Mouse (Mus musculus) urinary bladder, postnatal 25 days (tissue): Measurements from ENCODE around the gene Ascl4.

Experiments
- DNase-seq: peaks from one replicate; pipeline ENCODE4 v3.0.0; 2022; ENCODE audit warnings: low spot score

The Ascl4 gene

DNA sequence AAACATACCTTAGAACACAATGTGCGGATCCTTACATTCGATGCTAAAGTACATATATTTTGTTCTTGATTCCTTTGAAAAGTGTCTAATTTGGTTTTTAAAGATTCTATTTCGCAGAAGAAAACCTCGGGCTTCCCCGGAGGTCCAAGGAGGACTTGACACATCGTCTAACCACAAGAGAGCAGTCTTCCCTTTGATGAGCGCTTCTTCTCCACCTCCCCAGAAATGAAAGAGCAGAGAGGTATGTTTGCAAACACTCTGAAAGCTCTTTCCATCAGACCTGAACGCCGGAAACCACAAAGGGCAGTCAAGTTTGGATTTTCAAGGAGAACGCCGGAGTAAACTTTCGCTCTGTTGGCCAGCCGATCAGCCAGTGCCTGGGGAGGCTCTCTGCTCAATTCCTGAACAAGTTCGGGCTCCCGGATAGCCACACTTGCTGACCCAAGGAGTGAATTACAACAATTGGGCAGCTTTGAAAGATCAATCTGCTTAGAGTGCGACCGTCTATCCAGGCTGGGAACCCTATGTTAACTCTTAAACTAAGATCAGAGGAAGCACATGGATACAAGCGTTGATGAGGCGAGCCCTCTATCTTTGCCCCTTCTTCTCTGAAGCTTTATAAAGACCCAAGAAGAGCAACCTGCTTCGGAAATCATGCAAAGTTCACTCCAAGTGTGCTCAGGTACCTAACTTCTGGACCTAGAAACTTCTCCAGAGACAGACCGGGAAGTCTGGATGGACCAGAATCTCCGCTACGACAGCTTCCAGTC lies at the start of gene Ascl4:
TSS of gene Ascl4 (plus strand) at position 6 of the 770 bp plus-strand sequence.
- DNase-seq = peak; percentile 6

GRCm38 (mm10) chr10:85879886-85880486 lies 47.5 kb upstream of the Ascl4 start:
- no peak for DNase-seq

GRCm38 (mm10) chr10:85916498-85917309 lies 10.8 kb upstream of the Ascl4 start, which contains the start of gene Prdm4:
Gene Prdm4 (minus strand): TSS chr10:85917142.
- peak; percentile 95 for DNase-seq

DNA sequence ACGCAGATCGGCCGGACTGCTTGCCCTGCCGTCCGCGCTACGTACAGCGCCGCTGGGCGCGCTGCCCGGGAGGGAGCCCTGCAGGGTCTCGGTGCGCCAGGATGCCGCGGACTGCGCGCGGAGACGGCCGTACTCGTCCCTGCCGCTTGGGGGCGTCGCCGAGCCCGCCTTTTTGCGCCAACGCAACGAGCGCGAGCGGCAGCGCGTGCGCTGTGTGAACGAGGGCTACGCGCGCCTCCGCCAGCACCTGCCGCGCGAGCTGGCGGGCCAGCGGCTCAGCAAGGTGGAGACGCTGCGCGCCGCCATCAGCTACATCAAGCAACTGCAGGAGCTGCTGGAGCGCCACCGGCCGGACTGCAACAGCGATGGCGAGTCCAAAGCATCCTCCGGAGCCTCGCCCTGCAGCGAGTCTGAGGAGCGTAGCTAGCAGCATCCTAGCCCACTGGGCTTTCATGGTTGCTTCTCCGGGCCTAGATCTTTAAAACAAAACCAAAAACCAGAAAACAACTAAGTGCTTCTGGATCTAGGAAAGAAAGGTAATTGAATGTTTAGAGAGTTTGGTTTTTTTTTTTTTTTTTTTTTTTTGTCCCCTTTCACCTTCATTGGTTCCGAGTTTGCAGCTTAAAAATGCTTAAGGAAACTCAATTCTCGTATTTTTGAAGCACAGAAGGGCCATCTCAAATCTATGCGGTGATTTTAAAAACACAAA lies 1.2 kb downstream of the Ascl4 start:
- DNase-seq = peak; percentile 48

GRCm38 (mm10) chr10:85929208-85929591 lies 1.7 kb downstream of the Ascl4 start:
- DNase-seq = no peak

DNA sequence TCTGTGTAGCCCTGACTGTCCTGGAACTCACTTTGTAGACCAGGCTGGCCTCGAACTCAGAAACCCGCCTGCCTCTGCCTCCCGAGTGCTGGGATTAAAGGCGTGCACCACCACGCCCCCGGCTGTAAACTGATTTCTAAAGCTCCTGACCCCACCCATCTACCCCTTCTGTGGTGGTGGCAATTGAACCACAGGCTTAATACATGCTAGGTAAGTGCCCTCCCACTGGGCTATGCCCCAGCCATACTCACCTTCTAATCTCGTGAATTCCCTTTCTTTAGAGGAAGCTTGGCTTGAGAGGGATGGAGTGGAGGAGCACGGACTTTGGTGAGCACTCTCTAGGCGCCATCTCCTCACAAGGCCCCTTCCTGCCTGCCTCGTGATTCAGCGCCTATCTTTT lies 2.5 kb downstream of the Ascl4 start:
- no peak for DNase-seq

DNA sequence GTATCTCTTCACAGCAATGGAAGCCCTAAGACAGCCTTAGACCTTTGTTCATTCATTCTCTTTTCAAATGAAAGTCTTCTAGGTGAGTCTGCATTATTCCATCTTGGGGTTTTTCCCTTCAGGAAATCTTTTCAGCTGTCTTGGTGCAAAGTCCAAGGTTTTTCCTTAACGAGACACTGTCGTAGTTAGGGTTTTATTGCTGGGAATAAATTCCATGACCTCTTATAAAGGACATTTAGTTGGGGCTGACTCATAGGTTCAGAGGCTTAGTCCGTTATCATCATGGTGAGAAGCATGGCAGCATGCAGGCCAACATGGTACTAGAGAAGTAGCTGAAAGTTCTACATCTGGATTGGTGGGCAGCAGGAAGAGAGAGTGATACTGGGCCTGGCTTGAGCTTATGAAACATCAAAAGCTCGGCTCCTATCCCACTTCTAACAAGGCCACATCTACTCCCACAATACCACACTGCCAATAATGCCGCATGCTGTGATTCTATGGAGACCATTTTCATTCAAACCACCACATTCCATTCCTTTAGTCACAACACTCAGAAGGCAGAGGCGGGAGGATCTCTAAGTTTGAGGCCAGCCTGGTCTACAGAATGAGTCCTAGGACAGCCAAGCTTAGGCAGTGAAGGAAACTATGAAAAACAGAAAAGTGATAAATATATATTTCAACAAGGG lies 8.9 kb downstream of the Ascl4 start:
- no peak for DNase-seq

- DNase-seq = no peak
Observed at GRCm38 (mm10) chr10:85948483-85949196, 21.2 kb downstream of the Ascl4 start.

DNA sequence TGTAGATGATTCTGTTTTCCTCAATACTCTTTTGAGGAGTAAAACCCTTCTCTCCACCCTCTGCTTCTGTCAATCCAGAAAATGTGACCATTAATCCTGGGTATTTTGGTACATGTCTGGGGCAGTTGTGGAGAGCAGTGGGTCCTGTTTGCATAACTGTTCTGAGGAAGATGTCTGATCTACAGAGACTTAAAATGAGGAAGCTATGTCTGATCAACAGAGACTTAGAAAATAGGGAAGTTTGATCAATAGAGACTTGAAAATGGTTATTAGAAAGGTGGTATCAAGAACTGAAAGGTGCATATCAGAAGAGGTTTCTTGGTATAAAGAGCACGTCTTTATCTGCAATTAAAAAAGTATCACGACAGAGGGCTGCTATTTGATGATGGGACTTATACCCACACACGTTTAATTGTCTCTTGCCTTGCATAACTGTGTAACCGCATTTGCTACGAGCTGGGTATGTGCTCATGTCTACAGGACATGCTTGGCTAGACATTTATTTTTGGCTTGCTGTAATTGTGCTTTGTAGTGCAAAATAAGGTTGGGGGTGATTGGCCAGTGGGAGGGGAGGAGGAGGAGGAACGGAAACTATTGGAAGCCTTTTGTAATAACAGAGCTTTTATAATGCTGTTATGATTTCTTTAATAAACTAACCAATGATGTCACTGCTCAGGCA lies 24.4 kb downstream of the Ascl4 start:
- DNase-seq = no peak

DNA sequence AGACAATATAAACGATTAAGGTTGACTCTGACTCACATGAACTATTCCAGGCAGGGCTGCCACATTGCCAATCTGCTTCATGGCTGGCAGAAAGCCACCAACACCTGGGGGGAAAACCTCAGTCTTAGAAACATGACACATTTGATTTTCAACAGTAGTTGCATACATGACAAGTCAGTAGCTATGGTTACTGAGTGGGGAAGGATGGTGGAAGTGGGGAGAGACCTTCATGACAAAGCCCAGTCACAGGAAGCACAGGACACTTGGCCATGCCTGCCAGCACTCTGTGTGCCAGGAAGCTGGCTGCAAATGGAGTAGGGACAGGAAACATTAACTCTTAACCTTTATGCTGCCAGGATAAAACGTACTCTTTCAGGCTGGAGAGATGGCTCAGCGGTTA lies 25.9 kb downstream of the Ascl4 start:
- no peak for DNase-seq

DNA sequence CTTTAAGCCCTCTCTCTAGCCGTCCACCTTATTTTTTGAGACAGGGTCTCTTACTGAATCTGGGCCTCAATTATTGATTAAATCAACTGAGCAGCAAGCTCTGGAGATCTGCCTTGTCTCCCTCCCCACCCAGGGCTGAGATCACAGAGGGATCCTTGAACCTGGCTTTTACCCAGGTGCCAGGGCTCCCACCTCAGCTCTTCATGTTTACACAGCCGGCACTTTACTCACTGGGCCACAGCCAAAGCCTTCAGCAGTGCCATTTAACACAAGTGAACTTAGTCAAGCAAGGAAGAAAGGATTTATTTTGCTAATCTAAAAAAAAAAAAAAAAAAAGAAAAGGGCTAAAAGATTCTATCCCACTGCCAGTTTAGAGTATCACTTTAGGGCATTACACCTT lies 26.9 kb downstream of the Ascl4 start:
- no peak for DNase-seq

DNA sequence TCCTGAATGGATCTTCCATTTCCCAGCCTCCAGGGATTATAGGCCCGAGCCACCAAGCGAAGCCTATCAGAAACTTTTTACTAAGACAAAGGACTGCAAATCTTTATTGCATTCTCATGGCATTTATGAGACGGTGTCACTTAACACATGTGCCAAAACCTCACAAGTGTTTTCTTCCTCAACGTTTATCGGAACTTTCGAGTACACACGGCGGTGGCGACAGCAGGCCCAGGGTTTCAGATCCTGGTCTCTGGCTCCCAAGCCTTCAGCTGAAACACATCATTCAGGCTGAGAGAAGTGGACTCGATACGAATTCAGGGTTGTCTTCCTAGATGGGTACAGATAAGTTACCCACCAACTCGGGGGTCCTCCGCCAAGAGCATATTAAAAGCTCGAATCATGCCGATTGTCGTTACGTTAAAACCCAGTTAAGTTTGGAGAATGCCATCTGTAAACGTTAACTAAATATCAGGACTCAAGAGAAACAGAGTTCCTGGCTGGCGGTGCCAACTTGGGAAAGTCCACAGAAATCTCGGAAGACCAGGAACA lies 29.5 kb downstream of the Ascl4 start:
- DNase-seq = no peak

DNA sequence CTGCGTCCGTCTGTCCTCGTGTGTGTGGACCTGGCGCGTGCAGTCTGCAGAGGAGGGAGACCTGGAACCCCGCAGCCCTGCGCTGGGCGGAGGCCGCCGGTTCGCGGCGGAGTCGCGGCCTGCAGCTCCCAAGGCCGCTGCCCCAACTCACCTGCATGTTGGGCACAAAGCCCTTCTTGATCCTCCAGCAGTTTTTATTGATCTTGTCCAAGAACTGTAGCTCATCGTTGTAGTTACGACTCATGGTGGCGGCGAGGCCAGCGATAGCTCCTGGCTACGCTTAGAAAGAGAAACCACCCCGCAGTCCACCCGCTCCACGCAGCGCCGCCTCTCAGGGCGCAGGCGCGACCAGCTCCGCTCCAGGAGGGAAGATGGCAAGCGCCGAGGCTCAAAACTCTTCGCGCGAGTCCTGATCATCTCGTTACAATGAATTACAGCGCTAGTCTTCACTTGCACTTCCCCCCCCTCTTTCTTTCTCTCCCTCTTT lies 30.0 kb downstream of the Ascl4 start, which contains the start of gene Rtcb:
TSS of gene Rtcb (minus strand) at position 360 of the 487 bp plus-strand sequence.
- DNase-seq = peak; percentile 99

- no peak for DNase-seq
Observed at GRCm38 (mm10) chr10:85962897-85963296, 35.4 kb downstream of the Ascl4 start.

- DNase-seq = no peak
Observed at GRCm38 (mm10) chr10:85964316-85964715, 36.8 kb downstream of the Ascl4 start.

DNA sequence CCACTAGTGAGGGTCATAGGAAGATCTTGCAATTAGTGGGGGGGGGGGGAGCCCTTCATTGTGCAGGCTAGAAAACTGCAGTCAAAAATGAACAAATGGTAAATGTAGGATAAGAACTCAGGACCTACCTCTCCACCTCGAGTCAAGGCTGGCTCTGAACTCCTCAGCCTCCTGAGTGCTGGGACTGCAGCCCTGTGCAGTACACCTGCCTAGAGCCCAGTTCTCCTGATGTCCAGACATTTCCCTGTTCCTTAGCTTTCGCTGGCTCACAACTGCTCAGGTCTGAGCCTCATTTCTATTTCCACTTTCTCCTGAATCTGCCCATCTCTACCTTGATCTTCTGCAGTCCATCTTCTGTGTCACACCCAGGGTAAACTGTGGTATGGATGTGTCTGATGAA lies 39.0 kb downstream of the Ascl4 start:
- no peak for DNase-seq

DNA sequence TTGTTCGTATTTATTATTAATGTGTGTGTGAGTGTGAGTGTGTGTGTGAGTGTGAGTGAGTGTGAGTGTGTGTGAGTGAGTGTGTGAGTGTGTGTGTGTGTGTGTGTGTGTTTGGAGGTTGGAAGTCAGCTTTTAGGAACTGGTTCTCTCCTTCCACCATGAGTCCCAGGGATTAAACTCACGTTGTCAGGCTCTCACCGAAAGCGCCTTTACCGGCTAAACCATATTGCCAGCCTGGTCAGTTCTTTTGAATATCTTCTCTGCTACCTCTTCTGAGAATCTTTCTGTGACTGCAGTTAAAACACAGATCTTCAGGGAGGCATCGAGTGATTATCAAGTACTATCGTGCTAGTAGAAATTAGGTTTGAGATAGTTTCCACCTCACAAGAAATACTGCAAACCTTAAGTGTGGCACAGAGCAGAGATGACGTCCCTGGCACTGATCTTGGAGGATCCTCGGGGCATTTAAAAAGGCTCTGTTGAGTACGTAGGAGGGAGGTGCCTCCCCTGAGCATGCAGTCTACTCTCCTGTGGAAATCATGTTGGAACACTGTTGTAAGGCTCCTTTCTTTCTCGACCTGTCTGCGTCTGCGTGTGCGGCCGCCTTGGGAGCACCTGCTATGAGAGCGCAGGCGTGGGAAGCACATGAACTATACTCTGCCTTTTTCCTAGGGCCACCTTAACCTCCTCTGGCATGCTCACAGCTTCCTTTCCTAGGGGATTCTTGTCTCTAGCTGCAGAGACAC lies 40.1 kb downstream of the Ascl4 start:
- no peak for DNase-seq

DNA sequence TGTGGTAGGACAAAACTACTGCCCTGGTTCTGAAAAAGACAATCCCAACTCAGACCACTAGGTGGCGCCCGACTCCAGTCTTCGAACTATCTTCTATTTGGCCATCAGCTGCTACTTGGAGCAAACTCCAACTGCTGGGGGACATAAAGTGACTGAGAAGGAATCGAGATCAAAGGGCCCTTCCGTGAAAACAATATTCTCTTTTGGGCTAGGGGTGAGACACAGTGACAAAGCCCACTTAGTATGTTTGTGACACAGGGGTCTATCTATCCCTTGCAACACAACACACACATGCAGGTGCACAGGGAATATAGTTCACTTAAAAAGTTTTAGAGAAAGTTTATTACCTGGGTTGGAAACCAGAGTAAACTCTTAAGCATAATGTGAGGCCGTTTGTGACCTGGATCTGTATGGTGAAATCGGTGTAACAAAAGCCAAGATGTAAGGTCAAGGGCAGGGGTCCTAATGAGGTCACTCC lies 40.7 kb downstream of the Ascl4 start:
- peak; percentile 84 for DNase-seq

- no peak for DNase-seq
Observed at GRCm38 (mm10) chr10:85968731-85969130, 41.2 kb downstream of the Ascl4 start.
